Mouse (Mus musculus): ENCODE results near the gene Ovch2.

- TF ChIP-seq CTCF (conservative IDR thresholded peaks at IDR 0.05; ENCODE audit: low read length) (no peak), POU5F1 (IDR thresholded peaks at IDR 0.05; ENCODE audit: borderline replicate concordance, low read length) (no peak)
These were observed 44.3 kb downstream of the Ovch2 start for GRCm38 (mm10) chr7:107756748-107757147.

Data from E14TG2a.4 (cell line).